Mouse (Mus musculus) forebrain, embryonic 14.5 days (tissue): Measurements from ENCODE around the gene Acsbg1. TPM values are rescaled to one million over a fixed set of nuclear protein-coding genes. Genes with fewer than 3 reads are reported as not detected.

Source experiments
- ATAC-seq: fragments of 200-750 bp; cut with Nextera tagmentation; 2 replicates; pipeline ENCODE4 v1.8.0; 2017; ENCODE audit warnings: mild to moderate bottlenecking, moderate library complexity
- DNase-seq: peaks from one replicate; pipeline ENCODE4 v3.0.0-alpha.2; 2015; ENCODE audit warnings: low spot score
- H3K27ac ChIP-seq: fragments of 300-500 bp; sonication (generic); 2 replicates; pipeline ENCODE4 v1.5.1; 2014; ENCODE audit warnings: low read depth, mild to moderate bottlenecking, control low read depth, low read length, moderate library complexity
- H3K27me3 ChIP-seq: fragments of 300-500 bp; sonication (generic); replicated peaks from 2 replicates; pipeline ENCODE4 v1.6.1; 2014; ENCODE audit warnings: low read length, control low read depth, mixed read lengths; ENCODE audit not compliant: control insufficient read depth, insufficient read depth
- H3K36me3 ChIP-seq: fragments of 300-500 bp; sonication (generic); 2 replicates; pipeline ENCODE4 v1.6.1; 2014; ENCODE audit warnings: low read length, control low read depth; ENCODE audit not compliant: control insufficient read depth, insufficient read depth
- H3K4me1 ChIP-seq: fragments of 300-500 bp; sonication (generic); 2 replicates; pipeline ENCODE4 v1.6.1; 2014; ENCODE audit warnings: antibody characterized with exemption, low read length, control low read depth; ENCODE audit not compliant: control insufficient read depth, insufficient read depth
- H3K4me2 ChIP-seq: fragments of 300-500 bp; sonication (generic); 2 replicates; pipeline ENCODE4 v1.6.1; 2014; ENCODE audit warnings: mild to moderate bottlenecking, control low read depth, low read length
- H3K4me3 ChIP-seq: fragments of 300-500 bp; sonication (generic); 2 replicates; pipeline ENCODE4 v1.5.1; 2014; ENCODE audit warnings: low read depth, low read length, control low read depth
- H3K9ac ChIP-seq: fragments of 300-500 bp; sonication (generic); 2 replicates; pipeline ENCODE4 v1.6.1; 2014; ENCODE audit warnings: mild to moderate bottlenecking, low read length, control low read depth, moderate library complexity
- H3K9me3 ChIP-seq: fragments of 300-500 bp; sonication (generic); replicated peaks from 2 replicates; pipeline ENCODE4 v1.6.1; 2016; ENCODE audit warnings: low read length, control low read depth, mixed read lengths; ENCODE audit not compliant: control insufficient read depth
- WGBS: fragments of 180-500 bp; shearing (Covaris S2); extraction: QIAGEN DNeasy Blood & Tissue Kit; methylation state at CpG from one replicate; pipeline ENCODE4 v1.1.7; 2014; 5-methylcytosine and 5-hydroxymethylcytosine counted together
- polyA plus RNA-seq: library from polyadenylated mRNA; unstranded; fragments of >200 nt; fragmentation: Nextera tagmentation; extraction: Ambion mirVana; gene quantifications from 2 replicates; pipeline ENCODE4 v1.2.1, GENCODE M21; 2014

The Acsbg1 gene
- polyA plus RNA-seq, 1 experiment from 2014 or later = 18.6 TPM

DNA sequence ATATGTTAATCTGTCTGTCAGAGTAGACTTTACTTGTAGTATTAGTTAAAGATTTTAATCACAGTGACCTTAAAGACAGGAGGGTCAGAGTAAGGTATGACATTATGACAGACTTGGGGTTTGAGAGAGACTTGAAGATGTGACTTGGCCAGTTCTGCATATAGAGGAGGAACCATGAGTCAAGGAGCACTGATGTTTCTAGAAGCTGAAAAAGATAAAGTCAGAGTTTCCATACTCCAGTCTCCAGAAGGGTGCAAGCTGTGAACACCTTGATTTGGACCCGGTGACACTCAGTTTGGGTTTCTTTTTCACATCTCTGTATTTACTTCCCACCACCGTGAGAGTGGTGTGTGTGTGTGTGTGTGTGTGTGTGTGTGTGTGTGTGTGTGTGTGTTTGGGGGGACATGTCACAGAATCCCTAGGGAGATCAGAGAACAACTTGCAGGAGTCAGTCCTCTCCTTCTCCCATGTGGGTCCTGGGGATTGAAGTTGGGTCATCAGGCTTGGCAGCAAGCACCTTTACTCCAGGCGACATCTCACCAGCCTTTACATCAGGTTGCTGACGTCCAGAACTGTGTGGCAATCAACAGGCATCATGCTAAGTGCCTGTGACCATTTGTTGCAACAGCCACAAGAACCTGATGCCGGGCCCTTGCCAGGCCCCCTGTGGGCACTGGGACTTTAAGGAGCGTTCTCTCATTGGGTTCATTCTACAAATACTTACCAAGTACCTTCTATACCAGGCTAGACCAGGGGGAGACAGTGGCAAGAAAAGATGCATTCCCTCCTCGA lies 22.3 kb upstream of the Acsbg1 start:
- no peaks in the 10 kb centered on the region for H3K9me3 ChIP-seq
- DNase-seq = no peak
- H3K36me3 ChIP-seq = no peaks in the 10 kb centered on the region
- ATAC-seq = no peak
- H3K4me3 ChIP-seq = no peak overlapping the region
- 75% methylated on average over 7 of the region's 7 CpGs for WGBS
- H3K27ac ChIP-seq = no peak overlapping the region
- H3K4me2 ChIP-seq = no peak overlapping the region
- no peaks in the 10 kb centered on the region for H3K4me1 ChIP-seq
- no peak overlapping the region for H3K9ac ChIP-seq
- no peaks in the 10 kb centered on the region for H3K27me3 ChIP-seq

GRCm38 (mm10) chr9:54682846-54683245 lies 21.2 kb upstream of the Acsbg1 start:
- no peak for ATAC-seq
- 62% methylated on average over 2 of the region's 4 CpGs for WGBS
- DNase-seq = peak; percentile 46

DNA sequence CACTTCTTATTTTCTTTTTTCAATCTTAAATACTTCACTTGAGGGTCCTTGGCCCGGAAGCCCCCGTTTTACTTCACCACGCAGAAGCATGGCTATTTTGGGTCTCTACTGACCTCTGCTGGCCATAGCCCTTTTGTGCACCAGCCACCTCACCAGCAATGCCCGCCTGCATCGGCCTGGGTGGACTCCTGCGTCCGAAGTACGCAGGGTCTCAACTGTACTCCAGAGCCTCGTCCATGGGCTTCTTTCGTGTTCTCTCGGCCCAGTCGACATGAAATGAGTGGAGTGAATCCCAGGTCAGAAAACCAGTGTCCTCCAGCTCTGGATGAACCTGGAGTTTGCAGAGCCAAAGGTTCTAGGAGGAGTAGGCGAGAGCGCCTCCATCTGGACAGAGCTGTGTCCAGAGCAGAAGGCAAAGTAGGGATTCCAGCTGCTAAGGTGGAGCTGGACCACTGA lies 14.9 kb upstream of the Acsbg1 start:
- Histone ChIP-seq H3K4me1 (no peaks in the 10 kb centered on the region), H3K36me3 (no peaks in the 10 kb centered on the region), H3K9me3 (no peaks in the 10 kb centered on the region), H3K9ac (peak overlapping the region; percentile 41; the same call in 1 of the 2 replicates), H3K27ac (no peak overlapping the region), H3K27me3 (no peaks in the 10 kb centered on the region), H3K4me3 (peak overlapping the region; percentile 20), H3K4me2 (peak overlapping the region; percentile 53)
- DNase-seq = peak; percentile 81
- under 1% methylated on average over 14 of the region's 14 CpGs for WGBS
- ATAC-seq = peak; percentile 89

More at GRCm38 (mm10) chr9:54682846-54683245, 21.2 kb upstream of the Acsbg1 start:
- Histone ChIP-seq H3K4me3 (no peak overlapping the region), H3K36me3 (no peaks in the 10 kb centered on the region), H3K9me3 (no peaks in the 10 kb centered on the region), H3K27me3 (no peaks in the 10 kb centered on the region), H3K4me2 (no peak overlapping the region), H3K27ac (no peak overlapping the region), H3K9ac (no peak overlapping the region), H3K4me1 (no peaks in the 10 kb centered on the region)

DNA sequence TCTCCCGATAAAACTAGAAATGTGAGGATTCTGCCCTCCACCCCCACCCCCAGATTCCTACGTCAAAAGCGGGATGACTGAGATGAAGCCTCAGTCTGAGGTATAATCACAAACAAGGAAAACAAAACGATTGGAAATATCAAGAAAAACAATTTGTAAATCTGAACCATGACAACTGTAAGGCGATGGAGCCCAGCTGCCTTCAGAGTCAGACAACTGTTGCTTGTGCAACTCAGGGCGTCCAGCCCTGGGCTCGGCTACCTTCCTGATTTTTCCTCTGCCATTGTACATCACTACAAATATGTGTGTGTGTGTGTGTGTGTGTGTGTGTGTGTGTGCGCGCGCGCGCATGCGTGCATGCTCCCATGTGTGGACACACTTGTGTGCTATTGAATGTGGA lies 12.2 kb upstream of the Acsbg1 start:
- Histone ChIP-seq H3K9ac (no peak overlapping the region), H3K36me3 (no peaks in the 10 kb centered on the region), H3K4me3 (no peak overlapping the region), H3K27ac (no peak overlapping the region), H3K4me2 (no peak overlapping the region), H3K4me1 (no peaks in the 10 kb centered on the region), H3K9me3 (no peaks in the 10 kb centered on the region), H3K27me3 (no peaks in the 10 kb centered on the region)
- no peak for DNase-seq
- 88% methylated on average over 13 of the region's 13 CpGs for WGBS
- ATAC-seq = no peak

- Histone ChIP-seq H3K36me3 (no peaks in the 10 kb centered on the region), H3K4me3 (no peak overlapping the region), H3K9ac (no peak overlapping the region), H3K4me1 (no peaks in the 10 kb centered on the region), H3K27ac (no peak overlapping the region), H3K9me3 (no peaks in the 10 kb centered on the region), H3K27me3 (no peaks in the 10 kb centered on the region), H3K4me2 (no peak overlapping the region)
- WGBS = 80% methylated on average over 3 of the region's 3 CpGs
- no peak for DNase-seq
- ATAC-seq = no peak
Observed at GRCm38 (mm10) chr9:54671962-54672361, 10.3 kb upstream of the Acsbg1 start.

DNA sequence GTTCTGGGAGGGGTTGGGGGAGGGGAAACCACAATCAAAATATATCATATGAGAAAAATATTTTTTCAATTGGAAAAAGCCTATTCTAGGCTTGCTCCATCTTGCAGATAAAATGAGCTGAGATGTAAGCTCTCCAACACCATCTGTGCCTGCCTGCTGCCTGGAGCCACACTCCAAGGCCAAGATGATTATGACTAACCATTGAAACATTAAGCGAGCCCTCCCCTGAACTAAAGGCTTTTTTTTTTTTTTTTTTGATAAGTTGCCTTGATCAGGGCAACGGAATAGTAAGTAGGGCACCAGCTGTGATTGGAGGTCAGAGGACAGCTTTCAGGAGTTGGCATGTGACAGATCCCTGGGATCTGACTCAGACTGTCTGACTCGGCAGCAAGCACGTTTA lies 6.8 kb upstream of the Acsbg1 start:
- ATAC-seq = no peak

GRCm38 (mm10) chr9:54666116-54666515 lies 4.4 kb upstream of the Acsbg1 start:
- 91% methylated on average over 3 of the region's 3 CpGs for WGBS
- H3K9ac ChIP-seq = no peak overlapping the region
- DNase-seq (no peak), ATAC-seq (no peak)
- no peaks in the 10 kb centered on the region for H3K9me3 ChIP-seq
- H3K27me3 ChIP-seq = no peaks in the 10 kb centered on the region
- H3K4me1 ChIP-seq = peaks cover 10% of the 10 kb centered on the region
- no peak overlapping the region for H3K4me3 ChIP-seq
- no peaks in the 10 kb centered on the region for H3K36me3 ChIP-seq
- H3K27ac ChIP-seq = no peak overlapping the region
- H3K4me2 ChIP-seq = no peak overlapping the region

More for the DNA sequence above, 6.8 kb upstream of the Acsbg1 start:
- no peak overlapping the region for H3K4me3 ChIP-seq
- DNase-seq = peak; percentile 46
- H3K9me3 ChIP-seq = no peaks in the 10 kb centered on the region
- H3K4me1 ChIP-seq = no peaks in the 10 kb centered on the region
- 65% methylated on average over 4 of the region's 4 CpGs for WGBS
- no peak overlapping the region for H3K9ac ChIP-seq
- no peak overlapping the region for H3K27ac ChIP-seq
- no peaks in the 10 kb centered on the region for H3K36me3 ChIP-seq
- H3K27me3 ChIP-seq = no peaks in the 10 kb centered on the region
- no peak overlapping the region for H3K4me2 ChIP-seq

- 79% methylated on average over 9 of the region's 9 CpGs for WGBS
- no peak for ATAC-seq
- H3K27ac ChIP-seq = no peak overlapping the region
- peaks cover 10% of the 10 kb centered on the region for H3K4me1 ChIP-seq
- H3K4me2 ChIP-seq = no peak overlapping the region
- H3K4me3 ChIP-seq = no peak overlapping the region
- no peaks in the 10 kb centered on the region for H3K27me3 ChIP-seq
- DNase-seq = no peak
- no peaks in the 10 kb centered on the region for H3K36me3 ChIP-seq
- no peaks in the 10 kb centered on the region for H3K9me3 ChIP-seq
- H3K9ac ChIP-seq = no peak overlapping the region
Observed at GRCm38 (mm10) chr9:54664358-54664757, 2.7 kb upstream of the Acsbg1 start.

DNA sequence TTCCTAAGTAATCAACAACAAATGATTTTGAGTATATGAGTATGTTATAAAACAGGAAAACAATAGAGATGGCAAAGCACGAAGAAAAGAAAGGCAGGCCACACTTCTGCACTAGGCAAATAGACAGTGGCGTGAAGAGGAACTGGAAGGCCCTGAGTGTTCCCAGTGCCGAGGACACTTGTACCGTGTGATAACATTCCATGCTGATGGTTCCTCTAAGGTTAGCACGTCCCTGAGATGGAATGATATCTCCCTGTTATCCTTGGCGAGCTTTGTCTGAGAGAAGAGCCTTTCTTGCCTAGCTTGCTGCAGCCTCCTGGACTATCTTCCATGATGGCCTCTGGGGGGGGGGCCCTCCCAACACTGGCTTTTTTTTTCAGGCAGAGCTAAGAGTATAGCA lies 2.9 kb downstream of the Acsbg1 start:
- H3K27ac ChIP-seq = no peak overlapping the region
- H3K9me3 ChIP-seq = no peaks in the 10 kb centered on the region
- no peaks in the 10 kb centered on the region for H3K27me3 ChIP-seq
- WGBS = 94% methylated on average over 6 of the region's 6 CpGs
- no peak overlapping the region for H3K4me2 ChIP-seq
- peaks cover 10% of the 10 kb centered on the region for H3K4me1 ChIP-seq
- H3K36me3 ChIP-seq = no peaks in the 10 kb centered on the region
- ATAC-seq (no peak), DNase-seq (no peak)
- no peak overlapping the region for H3K4me3 ChIP-seq
- H3K9ac ChIP-seq = no peak overlapping the region
